In genomic region chr1:165658602-165659001, GRCm38 (mm10) we compare ENCODE assay signal across 8 mouse cellular contexts. TPM values are rescaled to one million over a fixed set of nuclear protein-coding genes. Genes with fewer than 3 reads are reported as not detected.
A peak's percentile ranks its signal among the peaks of the same experiment; 100 is the strongest.
DNase-seq lines count a peak whose midpoint lies in the region; ATAC-seq lines count a peak whose summit lies in the region.

No protein-coding gene starts in this region.

- H3K27ac ChIP-seq in midbrain, embryonic 10.5 days (replicated peaks): no peak overlapping the region
- no peak overlapping the region for H3K27ac ChIP-seq in midbrain, embryonic 16.5 days (ENCODE audit: low read length)
- H3K27ac ChIP-seq in forebrain, embryonic 14.5 days (ENCODE audit: low read depth, low read length): no peak overlapping the region

- H3K4me3 ChIP-seq in midbrain, embryonic 10.5 days: no peak overlapping the region
- no peak overlapping the region for H3K4me3 ChIP-seq in midbrain, embryonic 16.5 days (ENCODE audit: low read depth, low read length)
- no peak overlapping the region for H3K4me3 ChIP-seq in forebrain, embryonic 14.5 days (ENCODE audit: low read depth, low read length)

- peak; percentile 74 for DNase-seq in midbrain, embryonic 10.5 days (ENCODE audit: low spot score)
- DNase-seq in cerebellum, adult 11 months: peak; percentile 68
- DNase-seq in forebrain, embryonic 14.5 days (ENCODE audit: low spot score): peak; percentile 80
- peak; percentile 80 for DNase-seq in induced T-regulatory cell, adult 2 months (ENCODE audit: low read depth)
- DNase-seq in left cerebral cortex, adult 8-10 months (ENCODE audit: low spot score in 2 of 2): peak; percentile 28 to 47
- peak; percentile 60 to 79 for DNase-seq in spleen, postnatal 4 days (ENCODE audit: low spot score in 2 of 2)

- WGBS in midbrain, embryonic 10.5 days: 37% methylated on average over 5 of the region's 5 CpGs
- WGBS in midbrain, embryonic 16.5 days: 27% methylated on average over 5 of the region's 5 CpGs
- 28% methylated on average over 5 of the region's 5 CpGs for WGBS in forebrain, embryonic 14.5 days

- no peaks in the 10 kb centered on the region for H3K36me3 ChIP-seq in midbrain, embryonic 10.5 days
- H3K36me3 ChIP-seq in midbrain, embryonic 16.5 days (ENCODE audit: control insufficient read depth, insufficient read depth, low read length): no peaks in the 10 kb centered on the region
- no peaks in the 10 kb centered on the region for H3K36me3 ChIP-seq in forebrain, embryonic 14.5 days (ENCODE audit: control insufficient read depth, insufficient read depth, low read length)

- H3K4me1 ChIP-seq in midbrain, embryonic 10.5 days: peaks cover 12% of the 10 kb centered on the region
- H3K4me1 ChIP-seq in midbrain, embryonic 16.5 days (ENCODE audit: control insufficient read depth, insufficient read depth, low read length): peaks cover 2% of the 10 kb centered on the region; the same call in 1 of the 2 replicates
- H3K4me1 ChIP-seq in forebrain, embryonic 14.5 days (ENCODE audit: control insufficient read depth, insufficient read depth, low read length): peaks cover 7% of the 10 kb centered on the region; the same call in 1 of the 2 replicates

- H3K27me3 ChIP-seq in midbrain, embryonic 10.5 days (ENCODE audit: low read depth, poor library complexity, severe bottlenecking): no peaks in the 10 kb centered on the region; the same call in 1 of the 2 replicates
- no peaks in the 10 kb centered on the region for H3K27me3 ChIP-seq in midbrain, embryonic 16.5 days (ENCODE audit: control insufficient read depth, insufficient read depth, low read depth, low read length)
- H3K27me3 ChIP-seq in forebrain, embryonic 14.5 days (replicated peaks; ENCODE audit: control insufficient read depth, insufficient read depth, low read length): no peaks in the 10 kb centered on the region

- no peak overlapping the region for H3K9ac ChIP-seq in midbrain, embryonic 16.5 days (ENCODE audit: low read depth, low read length)
- no peak overlapping the region for H3K9ac ChIP-seq in forebrain, embryonic 14.5 days (ENCODE audit: low read length)

- H3K9me3 ChIP-seq in midbrain, embryonic 10.5 days (replicated peaks): no peaks in the 10 kb centered on the region
- no peaks in the 10 kb centered on the region for H3K9me3 ChIP-seq in midbrain, embryonic 16.5 days (replicated peaks; ENCODE audit: control insufficient read depth, low read length, poor library complexity, severe bottlenecking)
- H3K9me3 ChIP-seq in forebrain, embryonic 14.5 days (replicated peaks; ENCODE audit: control insufficient read depth, low read length): no peaks in the 10 kb centered on the region

- no peak for ATAC-seq in midbrain, embryonic 16.5 days
- ATAC-seq in forebrain, embryonic 14.5 days: peak; percentile 77
- peak; percentile 79 for ATAC-seq in megakaryocyte progenitor cell, adult 5-6 weeks (replicated peaks; ENCODE audit: poor library complexity)

- no peak overlapping the region for H3K4me2 ChIP-seq in midbrain, embryonic 16.5 days (ENCODE audit: low read length)
- no peak overlapping the region for H3K4me2 ChIP-seq in forebrain, embryonic 14.5 days (ENCODE audit: low read length)

RNA-seq across cellular contexts. Expression of gene Mpzl1, which starts 24.3 kb away (rescaled TPM):
- polyA plus RNA-seq in midbrain, embryonic 10.5 days (2016; fragmentation: Nextera tagmentation; extraction: Ambion mirVana): 134 TPM in 2 replicates
- polyA plus RNA-seq in midbrain, embryonic 16.5 days (2015; fragmentation: Nextera tagmentation; extraction: Ambion mirVana): 150 and 155 TPM in 2 replicates
- polyA plus RNA-seq in forebrain, embryonic 14.5 days (2014; fragmentation: Nextera tagmentation; extraction: Ambion mirVana): 159 and 160 TPM in 2 replicates
- 10 to 100 TPM; 25.9 to 34.9 (median 28.8) TPM for total RNA-seq in left cerebral cortex, adult 8-10 months (2022)
- 2.3 and 4.1 TPM in 2 replicates for total RNA-seq in megakaryocyte progenitor cell, adult 5-6 weeks (2015)
- total RNA-seq in megakaryocyte progenitor cell, adult 5-6 weeks (2017): 0.33 and 0.84 TPM in 2 replicates

RNA-seq across cellular contexts. Expression of gene Rcsd1, which starts 51.0 kb away (rescaled TPM):
- 8.6 and 8.7 TPM in 2 replicates for polyA plus RNA-seq in midbrain, embryonic 10.5 days (2016; fragmentation: Nextera tagmentation; extraction: Ambion mirVana)
- 7.8 and 7.9 TPM in 2 replicates for polyA plus RNA-seq in midbrain, embryonic 16.5 days (2015; fragmentation: Nextera tagmentation; extraction: Ambion mirVana)
- 3.3 and 4.4 TPM in 2 replicates for polyA plus RNA-seq in forebrain, embryonic 14.5 days (2014; fragmentation: Nextera tagmentation; extraction: Ambion mirVana)
- total RNA-seq in left cerebral cortex, adult 8-10 months (2022): 1 to 10 TPM; 5.5 to 8.2 (median 7.3) TPM
- 48.8 and 48.9 TPM in 2 replicates for total RNA-seq in megakaryocyte progenitor cell, adult 5-6 weeks (2015)
- 110 and 111 TPM in 2 replicates for total RNA-seq in megakaryocyte progenitor cell, adult 5-6 weeks (2017)
